Mouse (Mus musculus): Measurements from ENCODE around the gene Leng1.

DNA sequence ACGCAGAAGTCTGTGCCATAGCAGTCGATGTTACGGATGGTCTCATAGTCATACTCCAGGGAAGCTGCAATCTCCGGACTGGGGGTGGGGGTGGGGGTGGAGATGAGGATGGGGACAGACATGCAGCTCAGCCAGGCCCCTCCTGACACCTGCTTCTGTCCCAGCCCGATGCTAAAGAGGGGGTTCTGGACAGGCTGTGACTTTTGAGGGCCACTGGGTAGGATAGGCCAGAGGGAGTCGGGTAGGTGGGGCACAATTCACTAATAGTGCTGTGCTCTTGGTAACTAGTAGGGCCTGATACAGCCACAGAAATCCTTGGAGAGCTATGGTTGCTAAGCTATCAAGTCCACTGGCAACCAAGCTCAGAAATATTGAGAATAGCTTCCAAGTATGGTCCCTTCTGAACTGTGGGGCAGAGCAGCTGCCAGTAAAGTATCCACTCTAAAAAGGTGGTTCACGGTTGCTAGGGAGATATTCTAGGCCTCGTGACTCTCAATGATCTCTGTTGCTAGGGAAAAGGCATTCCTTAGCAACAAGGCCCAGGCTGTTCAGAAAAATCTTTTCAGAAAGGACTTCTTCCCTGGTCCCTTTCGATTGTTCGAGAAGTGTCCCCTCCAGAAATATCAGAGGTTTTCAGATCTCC lies 18.4 kb upstream of the Leng1 start:
- TF ChIP-seq GATA1 (IDR thresholded peaks at IDR 0.05; ENCODE audit: borderline replicate concordance, low read length) (no peak), FLI1 (IDR thresholded peaks at IDR 0.05; ENCODE audit: low read length) (no peak)

Data from megakaryocyte, embryonic 14.5 days (primary cell).